Mouse (Mus musculus): ENCODE measurements around the gene Shisa5.

DNA sequence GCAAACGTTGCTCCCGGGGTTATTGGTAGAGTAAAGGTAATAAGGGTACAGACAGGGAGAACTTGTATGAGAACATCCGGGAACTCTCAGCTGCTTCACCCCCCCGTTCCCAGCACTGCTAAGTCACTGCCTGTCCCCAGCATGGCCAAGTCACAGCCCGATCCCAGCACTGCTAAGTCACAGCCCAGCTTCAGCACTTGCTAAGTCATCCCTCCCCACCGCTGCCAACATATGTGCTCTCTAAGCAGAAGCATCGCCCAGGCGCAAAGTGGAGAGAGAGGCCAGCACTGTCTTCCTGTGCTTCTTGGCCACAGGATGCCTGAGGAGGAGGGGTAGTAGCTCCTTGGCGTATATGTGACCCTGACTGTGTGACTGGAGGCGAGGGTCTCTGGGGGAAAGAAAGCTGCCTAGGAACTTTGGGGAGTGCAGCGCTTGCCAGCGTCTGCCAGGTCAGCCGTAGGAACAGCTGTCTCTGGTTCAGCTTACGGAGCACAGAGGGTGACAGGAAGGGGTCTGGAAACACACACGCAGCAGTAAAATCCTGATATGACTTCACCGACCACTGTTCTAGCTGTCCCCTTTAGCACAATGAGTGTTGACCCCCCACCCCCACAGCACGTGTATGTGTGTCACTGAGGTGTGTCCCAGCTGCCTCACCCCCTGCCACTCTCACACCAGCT is 28.6 kb upstream of the Shisa5 start:
- TF ChIP-seq POLR2A (IDR thresholded peaks at IDR 0.05; ENCODE audit: control insufficient read depth, low read depth, low read length) (no peak), CTCF (IDR thresholded peaks at IDR 0.05; ENCODE audit: control insufficient read depth, insufficient read depth, insufficient replicate concordance, low read depth, low read length) (no peak)

Data from testis, adult 2 months (tissue).